Mouse (Mus musculus) forebrain, embryonic 10.5 days (tissue): Measurements from ENCODE around the gene Aoc1. TPM values are rescaled to one million over a fixed set of nuclear protein-coding genes. Genes with fewer than 3 reads are reported as not detected.
"Not testable (repeated sequence)": the region's sequence is repeated elsewhere in the genome, so short reads cannot be mapped to it uniquely, and the experiment has no call there.

Source experiments
- DNase-seq: peaks from one replicate; pipeline ENCODE4 v3.0.0-alpha.2; 2017; ENCODE audit warnings: low spot score; ENCODE audit errors: extremely low spot score
- H3K27ac ChIP-seq: fragments of 300-500 bp; sonication (generic); 2 replicates; pipeline ENCODE4 v1.5.1; 2016; ENCODE audit warnings: mild to moderate bottlenecking
- H3K27me3 ChIP-seq: fragments of 300-500 bp; sonication (generic); 2 replicates; pipeline ENCODE4 v1.6.1; 2016; ENCODE audit warnings: mild to moderate bottlenecking; ENCODE audit not compliant: poor library complexity, severe bottlenecking
- H3K36me3 ChIP-seq: fragments of 300-500 bp; sonication (generic); replicated peaks from 2 replicates; pipeline ENCODE4 v1.6.1; 2016; ENCODE audit warnings: mild to moderate bottlenecking, moderate library complexity
- H3K4me1 ChIP-seq: fragments of 300-500 bp; sonication (generic); 2 replicates; pipeline ENCODE4 v1.6.1; 2016
- H3K4me3 ChIP-seq: fragments of 300-500 bp; sonication (generic); 2 replicates; pipeline ENCODE4 v1.5.1; 2016; ENCODE audit warnings: mild to moderate bottlenecking, moderate library complexity
- H3K9me3 ChIP-seq: fragments of 300-500 bp; sonication (generic); 2 replicates; pipeline ENCODE4 v1.6.1; 2016; ENCODE audit warnings: mild to moderate bottlenecking, moderate library complexity
- WGBS: fragments of 180-500 bp; shearing (Covaris S2); methylation state at CpG from one replicate; pipeline ENCODE4 v1.1.7; 2016; 5-methylcytosine and 5-hydroxymethylcytosine counted together
- polyA plus RNA-seq: library from polyadenylated mRNA; unstranded; fragments of >200 nt; fragmentation: Nextera tagmentation; extraction: Ambion mirVana; gene quantifications from 2 replicates; pipeline ENCODE4 v1.2.1, GENCODE M21; 2016

Gene Aoc1
- polyA plus RNA-seq, 1 experiment from 2014 or later, result 0.05 TPM

DNA sequence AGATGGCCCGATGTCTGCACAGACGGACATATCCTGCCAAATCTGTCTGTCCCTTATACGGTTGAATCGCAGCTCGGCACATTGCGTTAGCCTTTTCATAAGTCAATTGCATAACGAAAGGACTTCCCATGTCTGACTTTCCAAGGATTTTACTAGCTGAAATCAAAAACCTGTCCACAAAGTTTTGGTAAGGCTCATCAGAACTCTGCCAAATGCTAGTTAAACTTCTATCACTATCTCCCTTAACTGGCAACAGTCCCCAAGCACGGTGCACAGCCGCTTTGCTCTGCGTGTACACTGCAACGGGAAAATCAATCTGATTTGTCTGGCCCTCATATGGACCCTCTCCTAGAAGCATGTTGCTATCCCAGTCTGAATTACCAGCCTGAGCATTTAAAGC is 28.6 kb downstream of the Aoc1 start:
- H3K4me1 ChIP-seq, H3K9me3 ChIP-seq, H3K36me3 ChIP-seq, H3K27me3 ChIP-seq, H3K27ac ChIP-seq, DNase-seq, H3K4me3 ChIP-seq: not testable (repeated sequence)
- 95% methylated on average over 11 of the region's 11 CpGs for WGBS

- Histone ChIP-seq H3K27me3 (no peaks in the 10 kb centered on the region), H3K9me3 (no peaks in the 10 kb centered on the region), H3K36me3 (no peaks in the 10 kb centered on the region), H3K4me1 (no peaks in the 10 kb centered on the region), H3K27ac (no peak overlapping the region), H3K4me3 (no peak overlapping the region)
- DNase-seq, result no peak
- WGBS, result 90% methylated on average over 17 of the region's 17 CpGs
Observed at GRCm38 (mm10) chr6:48902511-48903406, 30.1 kb downstream of the Aoc1 start.

DNA sequence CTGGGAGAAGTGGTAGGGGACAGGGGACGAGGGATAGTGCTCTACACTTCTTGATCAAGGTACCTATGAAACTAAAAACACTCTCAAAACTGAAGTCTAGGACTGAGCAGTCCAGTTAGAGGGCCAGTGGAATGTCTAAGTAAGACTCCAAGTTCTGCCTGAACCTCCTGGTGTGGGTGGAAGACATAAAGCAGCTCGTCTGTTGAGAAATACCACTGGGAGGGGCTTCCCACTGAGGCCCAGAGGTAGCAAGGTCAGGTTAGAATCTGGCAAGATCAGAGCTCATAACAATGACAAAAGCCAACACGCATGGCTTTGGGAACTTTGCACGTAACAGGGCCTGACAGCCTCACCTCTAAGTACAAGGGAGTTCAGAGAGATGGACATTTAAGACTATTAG is 30.7 kb downstream of the Aoc1 start:
- Histone ChIP-seq H3K36me3 (no peaks in the 10 kb centered on the region), H3K4me1 (no peaks in the 10 kb centered on the region), H3K27me3 (no peaks in the 10 kb centered on the region), H3K27ac (no peak overlapping the region), H3K4me3 (no peak overlapping the region), H3K9me3 (no peaks in the 10 kb centered on the region)
- 80% methylated on average over 4 of the region's 4 CpGs for WGBS
- DNase-seq, result no peak

GRCm38 (mm10) chr6:48905606-48906005 is 32.9 kb downstream of the Aoc1 start:
- 97% methylated on average over 13 of the region's 13 CpGs for WGBS
- Histone ChIP-seq H3K4me1 (no peaks in the 10 kb centered on the region), H3K27ac (no peak overlapping the region), H3K36me3 (no peaks in the 10 kb centered on the region), H3K27me3 (no peaks in the 10 kb centered on the region), H3K4me3 (no peak overlapping the region), H3K9me3 (no peaks in the 10 kb centered on the region)
- no peak for DNase-seq

DNA sequence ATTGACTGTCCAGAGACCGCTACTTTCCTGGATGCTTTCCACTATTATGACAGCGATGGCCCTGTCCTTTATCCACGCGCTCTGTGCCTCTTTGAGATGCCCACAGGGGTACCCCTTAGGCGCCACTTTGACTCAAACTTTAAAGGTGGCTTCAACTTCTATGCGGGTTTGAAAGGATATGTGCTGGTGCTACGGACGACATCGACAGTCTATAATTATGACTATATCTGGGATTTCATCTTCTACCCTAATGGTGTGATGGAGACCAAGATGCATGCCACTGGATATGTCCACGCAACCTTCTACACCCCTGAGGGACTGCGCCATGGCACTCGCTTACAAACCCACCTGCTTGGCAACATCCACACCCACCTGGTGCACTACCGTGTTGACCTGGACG is 33.7 kb downstream of the Aoc1 start:
- Histone ChIP-seq H3K27ac (no peak overlapping the region), H3K27me3 (no peaks in the 10 kb centered on the region), H3K36me3 (no peaks in the 10 kb centered on the region), H3K4me3 (no peak overlapping the region), H3K4me1 (no peaks in the 10 kb centered on the region), H3K9me3 (no peaks in the 10 kb centered on the region)
- 94% methylated on average over 14 of the region's 14 CpGs for WGBS
- DNase-seq, result no peak

DNA sequence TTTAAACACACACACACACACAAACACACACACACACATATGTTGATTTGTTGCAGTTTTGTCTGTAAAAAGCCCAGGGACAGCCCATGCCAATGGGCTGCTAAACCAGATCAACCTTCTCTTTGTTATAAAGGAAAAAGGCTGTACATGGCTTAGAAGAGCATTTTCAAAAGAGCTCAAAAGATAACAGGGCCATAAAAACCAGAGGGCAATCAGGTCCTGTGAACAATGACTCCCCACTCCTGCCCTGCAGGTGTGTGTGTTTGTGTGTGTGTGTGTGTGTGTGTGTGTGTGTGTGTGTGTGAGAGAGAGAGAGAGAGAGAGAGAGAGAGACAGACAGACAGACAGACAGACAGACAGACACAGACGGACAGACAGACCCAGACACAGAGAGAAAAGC is 36.5 kb downstream of the Aoc1 start:
- Histone ChIP-seq H3K9me3 (no peaks in the 10 kb centered on the region), H3K36me3 (no peaks in the 10 kb centered on the region), H3K27me3 (no peaks in the 10 kb centered on the region), H3K4me1 (no peaks in the 10 kb centered on the region), H3K27ac (no peak overlapping the region), H3K4me3 (no peak overlapping the region)
- WGBS, result 73% methylated on average over 1 of the region's 1 CpGs
- DNase-seq, result no peak

GRCm38 (mm10) chr6:48912033-48912432 is 39.3 kb downstream of the Aoc1 start:
- no peak for DNase-seq
- WGBS, result 53% methylated on average over 3 of the region's 3 CpGs
- Histone ChIP-seq H3K4me1 (no peaks in the 10 kb centered on the region), H3K9me3 (no peaks in the 10 kb centered on the region), H3K27me3 (no peaks in the 10 kb centered on the region), H3K4me3 (no peak overlapping the region), H3K36me3 (no peaks in the 10 kb centered on the region), H3K27ac (no peak overlapping the region)

- Histone ChIP-seq H3K4me1 (no peaks in the 10 kb centered on the region), H3K27ac (no peak overlapping the region), H3K4me3 (no peak overlapping the region), H3K36me3 (no peaks in the 10 kb centered on the region), H3K9me3 (no peaks in the 10 kb centered on the region), H3K27me3 (no peaks in the 10 kb centered on the region)
- DNase-seq, result no peak
- WGBS, result 96% methylated on average over 2 of the region's 2 CpGs
Observed at GRCm38 (mm10) chr6:48913587-48913986, 40.9 kb downstream of the Aoc1 start.

DNA sequence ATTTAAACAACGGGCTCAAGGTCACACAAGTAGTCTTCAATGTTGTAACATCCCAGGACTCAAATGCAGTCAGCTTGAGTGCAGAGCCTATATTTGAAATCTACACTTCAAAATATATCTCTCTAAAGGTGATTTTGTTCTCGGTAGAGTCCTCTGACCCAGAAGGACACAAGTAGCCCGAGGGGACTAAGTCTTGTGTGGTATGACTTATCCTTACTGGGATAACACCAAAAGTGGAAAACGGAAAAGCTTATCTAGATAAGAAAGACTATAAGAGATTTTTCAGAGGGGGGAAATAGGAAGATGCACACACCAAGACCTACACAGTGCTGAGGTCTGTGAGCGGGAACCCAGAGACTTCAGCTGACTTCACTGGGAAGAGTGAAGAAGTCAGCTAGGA is 56.9 kb downstream of the Aoc1 start, which contains the start of gene 1600015I10Rik:
Gene 1600015I10Rik (plus strand): TSS at position 301 of the 400 bp plus-strand sequence.
- WGBS, result 91% methylated on average over 5 of the region's 5 CpGs
- DNase-seq, result no peak
- H3K4me3 ChIP-seq, result no peak within 1 kb of the TSS
- no peaks in the 10 kb centered on the region for H3K27me3 ChIP-seq
- no peaks in the 10 kb centered on the region for H3K36me3 ChIP-seq
- H3K27ac ChIP-seq, result no peak within 1 kb of the TSS
- no peaks in the 10 kb centered on the region for H3K4me1 ChIP-seq
- no peaks in the 10 kb centered on the region for H3K9me3 ChIP-seq

- Histone ChIP-seq H3K27me3 (no peaks in the 10 kb centered on the region), H3K4me3 (no peak overlapping the region), H3K4me1 (no peaks in the 10 kb centered on the region), H3K36me3 (no peaks in the 10 kb centered on the region), H3K27ac (no peak overlapping the region), H3K9me3 (peaks cover 5% of the 10 kb centered on the region; the same call in 1 of the 2 replicates)
- WGBS, result 81% methylated on average over 2 of the region's 2 CpGs
- DNase-seq, result no peak
Observed at GRCm38 (mm10) chr6:48949596-48949995, 76.9 kb downstream of the Aoc1 start.

DNA sequence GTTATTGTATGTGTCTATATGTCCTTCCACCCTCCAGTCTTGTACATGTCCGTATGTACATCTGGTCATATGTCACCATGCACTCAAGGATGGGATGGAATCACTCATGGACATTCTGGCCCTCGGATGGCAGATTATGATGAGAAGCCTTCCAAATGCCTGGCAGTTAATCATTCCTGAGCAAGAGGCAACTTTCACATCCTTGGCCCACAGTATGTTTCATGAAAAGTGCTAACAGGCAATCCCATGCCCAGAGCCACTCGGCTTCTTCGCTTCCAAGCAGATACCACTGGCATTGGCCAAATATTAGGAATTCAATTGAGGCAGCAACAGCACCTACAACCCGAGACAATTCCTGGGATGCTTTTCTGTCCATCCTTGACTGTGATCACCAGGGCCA is 78.0 kb downstream of the Aoc1 start:
- Histone ChIP-seq H3K36me3 (no peaks in the 10 kb centered on the region), H3K9me3 (no peaks in the 10 kb centered on the region), H3K27ac (no peak overlapping the region), H3K4me3 (no peak overlapping the region), H3K4me1 (no peaks in the 10 kb centered on the region), H3K27me3 (no peaks in the 10 kb centered on the region)
- no peak for DNase-seq
- 94% methylated on average over 5 of the region's 5 CpGs for WGBS

DNA sequence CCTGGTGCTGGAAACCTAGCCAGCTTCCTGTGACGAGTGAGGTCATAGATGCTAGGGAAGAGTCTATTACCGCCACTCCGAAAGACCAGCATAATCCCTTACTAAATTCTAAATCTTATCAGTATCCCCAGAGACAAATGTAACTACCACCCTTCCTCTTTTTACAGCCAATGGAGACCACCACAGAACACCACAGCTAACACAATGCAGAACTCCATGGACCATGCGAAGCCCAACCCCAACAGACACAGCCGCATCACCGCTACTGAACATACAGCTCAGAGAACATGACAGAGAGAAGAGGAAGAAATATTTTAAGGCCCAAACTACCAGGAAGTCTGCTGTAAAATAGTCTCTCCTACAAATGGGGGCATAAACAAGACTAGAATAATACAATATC is 78.9 kb downstream of the Aoc1 start:
- no peaks in the 10 kb centered on the region for H3K27me3 ChIP-seq
- H3K4me1 ChIP-seq, result no peaks in the 10 kb centered on the region
- no peak overlapping the region for H3K27ac ChIP-seq
- H3K9me3 ChIP-seq, result no peaks in the 10 kb centered on the region
- H3K4me3 ChIP-seq, result no peak overlapping the region
- 91% methylated on average over 6 of the region's 6 CpGs for WGBS
- DNase-seq, result no peak
- no peaks in the 10 kb centered on the region for H3K36me3 ChIP-seq

- Histone ChIP-seq H3K4me3 (no peak overlapping the region), H3K27me3 (no peaks in the 10 kb centered on the region), H3K36me3 (no peaks in the 10 kb centered on the region), H3K4me1 (no peaks in the 10 kb centered on the region), H3K27ac (no peak overlapping the region), H3K9me3 (no peaks in the 10 kb centered on the region)
- 83% methylated on average over 5 of the region's 5 CpGs for WGBS
- no peak for DNase-seq
Observed at GRCm38 (mm10) chr6:48953220-48953619, 80.5 kb downstream of the Aoc1 start.
